Mouse (Mus musculus): Measurements from ENCODE around the gene Hoxd10. TPM values are rescaled to one million over a fixed set of nuclear protein-coding genes. Genes with fewer than 3 reads are reported as not detected.
A peak's percentile ranks its signal among the peaks of the same experiment; 100 is the strongest.

Gene Hoxd10
- polyA plus RNA-seq, 1 experiment from 2014 or later, result not detected

DNA sequence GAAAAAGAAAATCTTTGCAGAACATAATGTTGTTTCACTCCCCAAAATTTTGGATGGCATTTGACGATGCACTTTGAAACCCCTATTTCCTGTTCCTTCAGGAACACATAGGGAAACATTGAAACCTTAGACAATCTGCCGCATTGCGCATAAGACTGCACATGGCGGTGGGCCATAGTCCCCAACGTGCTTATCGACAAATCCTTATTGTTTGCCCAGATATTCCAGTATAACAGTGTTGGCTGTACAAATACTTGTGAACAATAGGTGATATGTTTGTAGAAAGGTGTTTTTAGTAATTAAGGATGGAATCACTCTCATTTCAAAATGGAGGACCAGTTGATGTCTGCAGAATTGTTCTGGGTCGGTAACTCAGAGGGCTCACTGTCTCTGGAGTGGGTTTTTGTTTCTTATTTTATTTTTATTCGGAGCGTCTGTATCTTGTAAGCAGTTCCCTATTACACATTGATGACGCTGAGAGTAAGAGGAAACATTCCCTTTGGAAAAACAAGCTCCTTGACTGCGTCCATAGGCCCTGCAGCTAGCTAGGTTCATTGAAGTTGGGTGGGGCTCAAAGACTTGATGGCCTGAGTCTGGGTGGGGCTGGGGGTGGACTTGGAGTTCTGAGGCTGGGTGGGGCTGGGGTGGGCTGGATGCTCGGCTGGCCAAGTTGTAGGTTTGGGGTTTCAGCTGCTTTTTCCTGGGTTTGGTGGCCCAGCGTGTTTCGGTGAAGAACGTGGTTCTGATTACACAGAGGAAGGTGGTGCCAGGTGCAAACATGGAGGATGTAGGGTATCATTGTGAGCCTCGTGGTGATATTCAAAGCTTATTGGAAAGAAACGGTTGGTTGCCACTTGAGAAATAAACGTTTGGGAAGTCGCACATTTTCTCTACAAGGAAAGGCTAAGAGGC, 21.8 kb downstream of the Hoxd10 start:
- H3K4me1 ChIP-seq, result peaks cover 8% of the 10 kb centered on the region
- H3K27ac ChIP-seq, result no peak overlapping the region
- H3K4me3 ChIP-seq (replicated peaks), result no peak overlapping the region
- 2% methylated on average over 19 of the region's 19 CpGs for WGBS
- H3K27me3 ChIP-seq, result peaks cover 100% of the 10 kb centered on the region
- H3K4me2 ChIP-seq, result no peak overlapping the region
- H3K36me3 ChIP-seq (replicated peaks), result no peaks in the 10 kb centered on the region
- H3K9me3 ChIP-seq, result no peaks in the 10 kb centered on the region
- no peak overlapping the region for H3K9ac ChIP-seq
- ATAC-seq (ENCODE audit: low FRiP score), result no peak

DNA sequence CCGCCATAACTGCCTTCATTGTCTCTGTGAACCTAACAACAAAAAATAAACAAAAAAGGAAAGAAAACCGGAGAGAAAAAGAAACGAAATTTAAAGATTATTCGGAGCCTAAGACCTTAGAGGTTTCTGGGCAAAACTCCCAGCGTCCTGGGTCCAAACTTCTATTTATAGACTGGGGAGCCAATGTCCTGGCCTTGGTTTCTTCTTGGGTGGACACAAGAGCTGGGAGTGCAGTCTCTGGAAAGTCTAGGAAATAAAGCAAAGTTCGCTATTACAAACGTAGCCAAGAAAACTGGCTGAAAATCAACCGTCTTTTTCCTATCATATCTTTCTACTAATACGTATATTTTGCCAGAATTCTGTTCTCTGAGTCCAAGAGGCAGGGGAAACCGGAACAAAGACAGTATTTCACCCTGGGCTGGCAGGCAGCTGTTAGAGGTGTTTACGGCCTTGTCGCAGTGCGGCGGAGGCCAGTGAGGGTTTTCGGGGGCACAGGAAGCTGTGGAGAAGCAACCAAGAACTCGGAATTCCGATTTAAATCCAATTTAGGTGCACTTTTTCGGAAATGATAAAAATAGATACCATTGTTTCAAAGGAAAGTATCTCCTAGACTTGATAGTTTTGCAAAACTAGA, 22.5 kb downstream of the Hoxd10 start:
- no peaks in the 10 kb centered on the region for H3K9me3 ChIP-seq
- no peak overlapping the region for H3K9ac ChIP-seq
- H3K4me1 ChIP-seq, result peaks cover 8% of the 10 kb centered on the region
- H3K4me2 ChIP-seq, result no peak overlapping the region
- no peaks in the 10 kb centered on the region for H3K36me3 ChIP-seq (replicated peaks)
- no peak for ATAC-seq (ENCODE audit: low FRiP score)
- 3% methylated on average over 18 of the region's 18 CpGs for WGBS
- H3K27me3 ChIP-seq, result peaks cover 100% of the 10 kb centered on the region
- no peak overlapping the region for H3K4me3 ChIP-seq (replicated peaks)
- no peak overlapping the region for H3K27ac ChIP-seq

DNA sequence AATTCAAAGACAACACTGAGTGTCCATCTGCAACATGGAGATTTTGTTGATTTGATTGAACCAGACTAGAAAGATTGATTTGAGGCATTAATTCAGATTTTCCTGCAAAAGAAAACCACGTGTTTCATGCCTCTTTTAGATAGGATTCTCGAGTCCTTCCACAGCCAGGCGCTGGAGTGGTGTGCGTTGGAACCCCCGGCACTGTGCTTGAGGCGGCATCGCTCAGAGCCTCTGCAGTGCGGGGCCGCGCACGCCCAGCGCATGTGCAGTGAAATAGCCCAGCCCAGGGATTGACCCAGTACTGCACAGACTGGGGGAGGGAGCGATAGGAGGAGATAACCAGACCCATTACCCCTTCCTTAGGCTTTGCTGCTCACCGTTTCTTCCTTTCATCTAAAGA, 23.2 kb downstream of the Hoxd10 start:
- Histone ChIP-seq H3K27me3 (peaks cover 100% of the 10 kb centered on the region), H3K9ac (no peak overlapping the region), H3K9me3 (no peaks in the 10 kb centered on the region), H3K4me2 (no peak overlapping the region), H3K4me1 (peaks cover 8% of the 10 kb centered on the region), H3K4me3 (replicated peaks) (no peak overlapping the region), H3K27ac (no peak overlapping the region), H3K36me3 (replicated peaks) (no peaks in the 10 kb centered on the region)
- ATAC-seq (ENCODE audit: low FRiP score), result no peak
- WGBS, result 1% methylated on average over 14 of the region's 14 CpGs

DNA sequence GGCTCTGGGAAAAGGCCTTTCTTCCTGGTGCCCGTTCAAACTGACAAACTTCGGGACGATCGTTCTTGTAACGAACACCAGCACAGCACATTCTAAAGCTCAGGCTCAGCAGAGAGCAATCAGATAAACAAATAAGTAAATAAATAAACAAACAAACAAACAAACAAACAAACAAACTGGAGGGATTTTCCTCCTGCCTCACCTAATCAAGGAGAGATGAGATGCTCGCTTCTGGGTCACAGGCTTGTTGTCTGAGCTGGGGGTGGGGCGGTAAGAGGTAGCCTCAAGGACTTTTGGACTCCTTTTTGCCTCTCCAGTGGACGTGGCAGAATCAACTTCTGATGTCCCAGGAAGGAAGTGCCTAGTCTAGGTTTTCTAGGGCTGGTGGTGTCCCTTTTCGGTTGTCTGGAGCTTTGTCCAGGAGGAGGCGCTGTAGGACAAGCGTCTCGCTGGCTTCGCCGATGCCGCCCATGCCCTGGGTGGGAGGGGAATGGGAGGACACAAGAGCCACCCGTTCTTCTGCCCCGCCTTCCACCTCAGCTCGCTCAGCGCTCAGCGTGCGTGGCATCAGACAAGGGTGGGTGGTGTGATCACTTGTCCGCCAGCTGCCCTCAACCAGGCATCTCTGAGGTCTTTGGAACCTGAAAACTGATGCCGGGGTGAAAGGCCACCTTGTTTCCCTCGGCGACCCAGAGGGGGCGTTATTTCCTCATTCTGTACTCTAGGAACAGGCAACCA, 23.9 kb downstream of the Hoxd10 start:
- H3K4me1 ChIP-seq, result peaks cover 8% of the 10 kb centered on the region
- no peak overlapping the region for H3K27ac ChIP-seq
- H3K9ac ChIP-seq, result no peak overlapping the region
- H3K4me2 ChIP-seq, result peak overlapping the region; percentile 50
- H3K36me3 ChIP-seq (replicated peaks), result no peaks in the 10 kb centered on the region
- H3K27me3 ChIP-seq, result peaks cover 100% of the 10 kb centered on the region
- 3% methylated on average over 26 of the region's 26 CpGs for WGBS
- peak; percentile 81 for ATAC-seq (ENCODE audit: low FRiP score)
- H3K4me3 ChIP-seq (replicated peaks), result peak overlapping the region; percentile 21
- no peaks in the 10 kb centered on the region for H3K9me3 ChIP-seq

DNA sequence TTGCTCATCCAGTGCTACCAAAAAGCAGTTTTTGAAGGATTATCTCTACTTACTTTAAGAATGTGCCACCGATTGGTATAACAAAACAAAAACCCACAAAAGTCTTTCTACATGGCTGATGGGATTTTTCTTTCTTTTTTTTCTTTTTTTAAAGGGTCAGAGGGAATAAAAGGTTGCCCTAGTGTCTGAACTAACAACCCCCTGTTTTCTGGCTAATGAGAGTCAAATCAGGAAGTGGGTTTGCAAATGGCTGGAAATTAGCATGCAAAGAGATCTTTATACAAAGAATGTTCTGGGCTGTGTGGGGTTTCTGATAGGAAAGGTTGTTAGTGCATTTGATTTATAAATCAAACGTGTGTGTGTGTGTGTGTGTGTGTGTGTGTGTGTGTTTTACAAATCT, 28.7 kb downstream of the Hoxd10 start:
- WGBS, result 5% methylated on average over 2 of the region's 2 CpGs
- H3K4me2 ChIP-seq, result no peak overlapping the region
- no peak for ATAC-seq (ENCODE audit: low FRiP score)

DNA sequence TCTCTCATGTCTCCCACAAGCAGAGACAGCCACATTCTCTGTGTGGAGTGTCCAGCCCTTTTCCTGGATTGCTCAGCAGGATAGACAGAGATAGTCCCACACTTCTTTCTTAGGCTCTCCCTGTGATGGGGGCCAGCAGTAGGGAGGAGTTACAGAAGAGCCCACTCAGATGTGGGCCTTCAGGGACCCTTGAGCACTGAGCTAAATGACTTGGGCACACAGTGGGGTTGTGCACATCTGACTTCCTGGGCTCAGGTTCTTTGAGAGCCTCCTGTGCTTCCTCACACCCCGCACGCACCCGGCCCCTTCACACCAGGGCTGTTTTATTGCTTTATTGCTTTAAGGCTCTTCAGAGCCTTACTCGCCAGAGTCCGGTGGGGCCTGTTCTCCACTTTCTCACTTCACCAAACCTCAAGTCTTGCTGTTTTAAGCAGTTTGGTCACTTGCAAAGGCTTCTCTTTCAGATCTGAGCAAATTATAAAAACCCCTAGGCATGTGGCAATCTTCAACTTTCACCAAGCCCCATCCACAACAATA, 29.3 kb downstream of the Hoxd10 start:
- whole genome bisulfite sequencing, result 2% methylated on average over 5 of the region's 5 CpGs
- no peak for ATAC-seq (ENCODE audit: low FRiP score)
- no peak overlapping the region for H3K9ac ChIP-seq

More for the DNA sequence above, 28.7 kb downstream of the Hoxd10 start:
- no peaks in the 10 kb centered on the region for H3K9me3 ChIP-seq
- H3K36me3 ChIP-seq (replicated peaks), result no peaks in the 10 kb centered on the region
- H3K4me3 ChIP-seq (replicated peaks), result no peak overlapping the region
- no peak overlapping the region for H3K9ac ChIP-seq
- H3K4me1 ChIP-seq, result no peaks in the 10 kb centered on the region
- peaks cover 100% of the 10 kb centered on the region for H3K27me3 ChIP-seq
- H3K27ac ChIP-seq, result no peak overlapping the region

DNA sequence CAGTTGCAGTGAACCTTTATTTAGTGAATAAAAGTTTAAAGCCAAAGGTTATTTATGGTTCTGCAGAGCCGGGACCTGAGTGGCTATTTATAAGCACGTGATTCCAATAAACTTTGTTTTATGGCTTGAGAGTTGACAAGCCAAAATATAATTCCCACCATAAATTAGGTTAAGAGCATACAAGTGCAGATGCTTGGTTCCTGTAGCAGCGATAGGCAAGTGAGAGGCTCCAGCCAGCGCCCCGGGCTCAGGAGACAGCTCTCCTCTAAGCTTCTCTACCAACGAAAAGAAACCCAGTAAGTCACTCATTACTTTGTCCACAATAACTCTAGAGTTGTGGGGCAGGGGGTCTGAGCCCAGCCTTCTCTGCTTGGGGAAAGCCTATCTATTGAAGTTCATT, 30.2 kb downstream of the Hoxd10 start:
- H3K4me2 ChIP-seq, result no peak overlapping the region

More for the DNA sequence above, 29.3 kb downstream of the Hoxd10 start:
- peaks cover 100% of the 10 kb centered on the region for H3K27me3 ChIP-seq
- H3K4me3 ChIP-seq (replicated peaks), result no peak overlapping the region
- no peaks in the 10 kb centered on the region for H3K9me3 ChIP-seq
- H3K4me1 ChIP-seq, result no peaks in the 10 kb centered on the region
- H3K36me3 ChIP-seq (replicated peaks), result no peaks in the 10 kb centered on the region
- H3K4me2 ChIP-seq, result no peak overlapping the region
- H3K27ac ChIP-seq, result no peak overlapping the region

DNA sequence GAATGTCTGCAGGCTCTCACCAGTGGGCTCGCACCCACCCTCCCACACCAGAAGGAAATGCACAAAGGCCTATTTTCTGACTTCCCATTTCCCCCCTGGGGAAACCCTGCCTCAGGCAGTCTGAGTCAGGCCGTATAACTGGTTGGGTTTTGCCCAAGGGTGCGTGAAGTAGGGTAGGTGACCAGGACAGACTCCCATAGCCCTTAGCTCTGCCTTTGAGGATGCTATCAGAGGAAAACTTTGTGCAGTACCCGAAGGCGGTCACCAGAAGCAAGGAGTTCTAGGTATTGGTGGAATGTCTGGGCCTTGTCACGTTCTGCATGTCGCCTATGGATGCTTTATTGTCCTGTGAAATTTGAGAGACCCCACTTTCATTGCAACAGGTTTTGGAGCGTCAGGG, 31.2 kb downstream of the Hoxd10 start:
- H3K9ac ChIP-seq, result no peak overlapping the region
- under 1% methylated on average over 8 of the region's 8 CpGs for WGBS

More for the DNA sequence above, 30.2 kb downstream of the Hoxd10 start:
- Histone ChIP-seq H3K9ac (no peak overlapping the region), H3K4me1 (no peaks in the 10 kb centered on the region), H3K36me3 (replicated peaks) (no peaks in the 10 kb centered on the region), H3K27me3 (peaks cover 100% of the 10 kb centered on the region), H3K27ac (no peak overlapping the region), H3K9me3 (no peaks in the 10 kb centered on the region), H3K4me3 (replicated peaks) (no peak overlapping the region)
- ATAC-seq (ENCODE audit: low FRiP score), result no peak
- 5% methylated on average over 6 of the region's 6 CpGs for WGBS

DNA sequence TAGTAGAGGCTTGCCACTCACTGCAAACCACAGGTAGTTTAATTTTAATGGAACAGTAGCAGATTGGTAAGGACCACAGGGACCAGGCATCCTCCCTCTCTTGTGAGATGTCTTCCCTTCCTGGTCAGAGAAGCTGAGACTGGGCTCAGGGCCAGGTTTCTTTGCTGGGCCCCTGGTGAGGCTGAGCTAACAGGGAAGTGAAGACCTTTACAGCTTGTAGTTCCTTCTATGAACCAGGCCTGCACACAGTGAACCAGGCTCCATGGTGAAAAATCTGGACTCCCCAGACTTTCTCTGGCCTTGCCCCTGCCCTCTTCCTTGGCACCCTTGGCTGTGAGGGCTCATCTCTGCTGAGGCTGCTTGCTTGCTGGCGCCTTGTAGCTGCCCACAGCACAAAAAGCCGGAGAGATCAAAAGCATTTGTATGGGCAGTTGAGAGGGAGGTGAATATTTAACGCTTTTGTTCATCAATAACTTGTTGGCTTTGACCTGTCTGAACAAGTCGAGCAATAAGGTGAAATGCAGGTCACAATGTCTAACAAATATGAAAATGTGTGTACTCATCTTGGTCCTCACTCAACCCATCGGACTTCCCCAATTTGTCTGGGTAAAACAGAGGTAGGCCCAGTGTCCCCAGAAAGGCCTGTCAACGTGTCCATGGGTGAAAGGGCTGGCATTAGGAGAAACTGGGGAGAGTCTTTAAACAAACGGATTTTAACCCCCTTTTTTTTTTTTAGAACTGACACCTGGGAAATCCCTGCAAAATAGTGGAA, 32.7 kb downstream of the Hoxd10 start:
- peaks cover 7% of the 10 kb centered on the region for H3K4me1 ChIP-seq
- no peak overlapping the region for H3K4me2 ChIP-seq
- H3K27me3 ChIP-seq, result peaks cover 100% of the 10 kb centered on the region
- no peak overlapping the region for H3K4me3 ChIP-seq (replicated peaks)
- no peak overlapping the region for H3K9ac ChIP-seq
- H3K9me3 ChIP-seq, result no peaks in the 10 kb centered on the region
- WGBS, result 5% methylated on average over 7 of the region's 7 CpGs
- no peaks in the 10 kb centered on the region for H3K36me3 ChIP-seq (replicated peaks)
- H3K27ac ChIP-seq, result no peak overlapping the region
- no peak for ATAC-seq (ENCODE audit: low FRiP score)

More for the DNA sequence above, 31.2 kb downstream of the Hoxd10 start:
- H3K27me3 ChIP-seq, result peaks cover 100% of the 10 kb centered on the region
- H3K4me1 ChIP-seq, result peaks cover 7% of the 10 kb centered on the region
- H3K36me3 ChIP-seq (replicated peaks), result no peaks in the 10 kb centered on the region
- H3K9me3 ChIP-seq, result no peaks in the 10 kb centered on the region
- no peak overlapping the region for H3K4me2 ChIP-seq
- no peak overlapping the region for H3K27ac ChIP-seq
- no peak overlapping the region for H3K4me3 ChIP-seq (replicated peaks)
- no peak for ATAC-seq (ENCODE audit: low FRiP score)

DNA sequence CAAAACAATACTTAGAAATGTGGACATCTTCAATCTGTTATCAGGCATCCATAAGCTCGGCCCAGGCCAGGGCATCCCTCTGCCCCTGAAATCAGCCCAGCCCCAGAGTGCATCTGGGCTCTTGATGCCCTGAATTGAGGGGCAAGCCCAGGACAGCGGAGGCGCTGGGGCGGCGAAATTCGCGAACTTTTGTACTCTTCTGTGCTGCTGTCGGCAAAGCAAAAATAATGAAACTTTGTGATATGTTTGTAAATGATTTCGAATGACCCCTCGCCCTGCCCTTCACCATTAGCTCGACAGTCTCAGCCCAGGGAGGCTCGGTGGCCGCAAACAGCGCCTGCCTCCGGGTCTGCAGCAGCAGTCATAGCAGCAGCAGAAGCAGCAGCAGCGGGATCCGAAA, 33.4 kb downstream of the Hoxd10 start:
- Histone ChIP-seq H3K9ac (no peak overlapping the region), H3K4me2 (no peak overlapping the region), H3K27ac (no peak overlapping the region), H3K27me3 (peaks cover 98% of the 10 kb centered on the region), H3K9me3 (no peaks in the 10 kb centered on the region), H3K4me3 (replicated peaks) (no peak overlapping the region), H3K4me1 (peaks cover 7% of the 10 kb centered on the region), H3K36me3 (replicated peaks) (no peaks in the 10 kb centered on the region)
- WGBS, result 2% methylated on average over 17 of the region's 17 CpGs
- ATAC-seq (ENCODE audit: low FRiP score), result no peak

DNA sequence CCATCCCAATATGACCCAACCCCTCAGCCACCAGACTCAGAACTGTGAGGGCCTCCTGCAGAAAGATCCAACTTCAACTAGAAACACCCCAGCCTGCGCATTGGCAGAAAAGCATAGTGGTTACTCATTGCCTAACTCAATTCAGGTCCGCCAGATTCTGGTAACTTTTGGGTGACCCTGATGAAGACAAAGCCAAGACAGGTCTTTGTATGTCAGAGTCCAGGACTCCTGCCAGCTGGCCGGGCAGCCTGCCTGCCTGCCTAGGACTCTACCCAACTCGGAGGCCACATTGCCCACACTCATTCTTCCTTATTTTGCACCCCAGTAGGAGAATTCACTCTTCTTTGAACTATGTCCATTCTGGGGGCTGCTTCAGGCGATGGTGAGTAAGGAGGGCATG, 34.8 kb downstream of the Hoxd10 start, which contains the start of gene Gm28230:
Gene Gm28230 (plus strand): TSS at position 178 of the 400 bp plus-strand sequence.
- H3K36me3 ChIP-seq (replicated peaks), result no peaks in the 10 kb centered on the region
- H3K4me1 ChIP-seq, result peaks cover 7% of the 10 kb centered on the region
- no peak within 1 kb of the TSS for H3K27ac ChIP-seq
- H3K4me3 ChIP-seq (replicated peaks), result peak within 1 kb of the TSS; percentile 20; the same call in 1 of the 2 replicates
- 2% methylated on average over 5 of the region's 5 CpGs for WGBS
- no peak for ATAC-seq (ENCODE audit: low FRiP score)
- no peak within 1 kb of the TSS for H3K9ac ChIP-seq
- H3K9me3 ChIP-seq, result no peaks in the 10 kb centered on the region
- peak within 1 kb of the TSS; percentile 8; the same call in 1 of the 2 replicates for H3K4me2 ChIP-seq
- peaks cover 98% of the 10 kb centered on the region for H3K27me3 ChIP-seq

Measured in forebrain, embryonic 12.5 days (tissue).